In genomic region chr6:97740107-97740850, GRCm38 (mm10) we compare ENCODE assay signal across 8 mouse cellular contexts.
A peak's percentile ranks its signal among the peaks of the same experiment; 100 is the strongest.
DNase-seq lines count a peak whose midpoint lies in the region; ATAC-seq lines count a peak whose summit lies in the region.

No protein-coding gene starts in this region.

- peak; percentile 35 for DNase-seq in ovary, postnatal 36 days (ENCODE audit: low spot score)
- no peak for DNase-seq in ovary, postnatal 10 days (ENCODE audit: low spot score)
- peak; percentile 66 for DNase-seq in adrenal gland, postnatal 14 days
- DNase-seq in left cerebral cortex, postnatal 25 days (ENCODE audit: low spot score in 2 of 2) = peak; percentile 33 to 38

- peaks cover 7% of the 10 kb centered on the region; the same call in 1 of the 2 replicates for H3K4me1 ChIP-seq in embryonic facial prominence, embryonic 15.5 days
- peaks cover 5% of the 10 kb centered on the region for H3K4me1 ChIP-seq in hindbrain, embryonic 12.5 days
- peaks cover 8% of the 10 kb centered on the region for H3K4me1 ChIP-seq in midbrain, embryonic 15.5 days

- no peak for ATAC-seq in embryonic facial prominence, embryonic 15.5 days (ENCODE audit: insufficient number of reproducible peaks, low FRiP score, low TSS enrichment, low read depth)
- ATAC-seq in hindbrain, embryonic 12.5 days (ENCODE audit: low FRiP score) = no peak
- ATAC-seq in midbrain, embryonic 15.5 days (replicated peaks) = no peak
- ATAC-seq in megakaryocyte, adult 5-6 weeks (ENCODE audit: poor library complexity, severe bottlenecking) = no peak

- no peak overlapping the region for H3K27ac ChIP-seq in embryonic facial prominence, embryonic 15.5 days (replicated peaks)
- H3K27ac ChIP-seq in hindbrain, embryonic 12.5 days = no peak overlapping the region
- no peak overlapping the region for H3K27ac ChIP-seq in midbrain, embryonic 15.5 days

- H3K4me3 ChIP-seq in embryonic facial prominence, embryonic 15.5 days (replicated peaks) = peak overlapping the region; percentile 10
- H3K4me3 ChIP-seq in hindbrain, embryonic 12.5 days = no peak overlapping the region
- H3K4me3 ChIP-seq in midbrain, embryonic 15.5 days = no peak overlapping the region

- H3K27me3 ChIP-seq in embryonic facial prominence, embryonic 15.5 days = peaks cover 11% of the 10 kb centered on the region; the same call in 1 of the 2 replicates
- H3K27me3 ChIP-seq in hindbrain, embryonic 12.5 days = 0 out of 2 replicates have a peak, but pooled peaks cover 3% of the 10 kb centered on the region
- peaks cover 2% of the 10 kb centered on the region; the same call in 1 of the 2 replicates for H3K27me3 ChIP-seq in midbrain, embryonic 15.5 days (replicated peaks)

- no peaks in the 10 kb centered on the region for H3K9me3 ChIP-seq in embryonic facial prominence, embryonic 15.5 days (replicated peaks)
- H3K9me3 ChIP-seq in hindbrain, embryonic 12.5 days (replicated peaks) = no peaks in the 10 kb centered on the region
- no peaks in the 10 kb centered on the region for H3K9me3 ChIP-seq in midbrain, embryonic 15.5 days

- intact Hi-C loops in left cerebral cortex, postnatal 25 days (cut with DNase I) = loop anchor here (5.0 kb wide), 2 partner anchors 218 to 488 kb away; partner anchors contain the start of gene Lmod3

- H3K36me3 ChIP-seq in embryonic facial prominence, embryonic 15.5 days = no peaks in the 10 kb centered on the region
- no peaks in the 10 kb centered on the region for H3K36me3 ChIP-seq in hindbrain, embryonic 12.5 days
- no peaks in the 10 kb centered on the region for H3K36me3 ChIP-seq in midbrain, embryonic 15.5 days (replicated peaks)

- WGBS in embryonic facial prominence, embryonic 15.5 days = 11% methylated on average over 13 of the region's 13 CpGs
- 12% methylated on average over 13 of the region's 13 CpGs for WGBS in hindbrain, embryonic 12.5 days
- WGBS in midbrain, embryonic 15.5 days = 5% methylated on average over 13 of the region's 13 CpGs

- peak overlapping the region; percentile 37 for H3K4me2 ChIP-seq in embryonic facial prominence, embryonic 15.5 days (replicated peaks)
- H3K4me2 ChIP-seq in hindbrain, embryonic 12.5 days (replicated peaks) = peak overlapping the region; percentile 21
- H3K4me2 ChIP-seq in midbrain, embryonic 15.5 days = peak overlapping the region; percentile 25; the same call in 1 of the 2 replicates

- no peak overlapping the region for H3K9ac ChIP-seq in embryonic facial prominence, embryonic 15.5 days
- H3K9ac ChIP-seq in hindbrain, embryonic 12.5 days = no peak overlapping the region
- H3K9ac ChIP-seq in midbrain, embryonic 15.5 days = no peak overlapping the region
